Mouse (Mus musculus): ENCODE data around the gene Fkbp6. TPM values are rescaled to one million over a fixed set of nuclear protein-coding genes. Genes with fewer than 3 reads are reported as not detected.
"Not testable (repeated sequence)": the region's sequence is repeated elsewhere in the genome, so short reads cannot be mapped to it uniquely, and the experiment has no call there.

The Fkbp6 gene
- polyA plus RNA-seq, 1 experiment from 2014 or later = not detected

GRCm38 (mm10) chr5:135376341-135376740 lies 26.5 kb upstream of the Fkbp6 start:
- ATAC-seq (replicated peaks; ENCODE audit: insufficient number of reproducible peaks, low FRiP score, low TSS enrichment, low read depth) (no peak), DNase-seq (ENCODE audit: low spot score) (no peak)
- Histone ChIP-seq H3K4me2 (ENCODE audit: low read depth, low read length) (no peak overlapping the region), H3K36me3 (replicated peaks; ENCODE audit: control insufficient read depth, insufficient read depth, low read depth, low read length) (peaks cover 42% of the 10 kb centered on the region), H3K27me3 (ENCODE audit: control insufficient read depth, insufficient read depth, low read length) (no peaks in the 10 kb centered on the region), H3K4me1 (ENCODE audit: control insufficient read depth, insufficient read depth, low read length) (no peaks in the 10 kb centered on the region), H3K9ac (replicated peaks; ENCODE audit: low read length) (no peak overlapping the region), H3K9me3 (replicated peaks; ENCODE audit: control insufficient read depth, low read length) (no peaks in the 10 kb centered on the region), H3K27ac (replicated peaks; ENCODE audit: low read depth, low read length) (no peak overlapping the region), H3K4me3 (ENCODE audit: low read depth, low read length) (no peak overlapping the region)
- WGBS = 71% methylated on average over 2 of the region's 2 CpGs

GRCm38 (mm10) chr5:135375167-135375566 lies 25.3 kb upstream of the Fkbp6 start:
- peaks cover 34% of the 10 kb centered on the region for H3K36me3 ChIP-seq (replicated peaks; ENCODE audit: control insufficient read depth, insufficient read depth, low read depth, low read length)
- no peak overlapping the region for H3K4me2 ChIP-seq (ENCODE audit: low read depth, low read length)
- no peak overlapping the region for H3K9ac ChIP-seq (replicated peaks; ENCODE audit: low read length)
- ATAC-seq (replicated peaks; ENCODE audit: insufficient number of reproducible peaks, low FRiP score, low TSS enrichment, low read depth) (no peak), DNase-seq (ENCODE audit: low spot score) (no peak)
- H3K27ac ChIP-seq (replicated peaks; ENCODE audit: low read depth, low read length) = no peak overlapping the region
- H3K4me3 ChIP-seq (ENCODE audit: low read depth, low read length) = no peak overlapping the region
- no peaks in the 10 kb centered on the region; the same call in 1 of the 2 replicates for H3K4me1 ChIP-seq (ENCODE audit: control insufficient read depth, insufficient read depth, low read length)
- H3K27me3 ChIP-seq (ENCODE audit: control insufficient read depth, insufficient read depth, low read length) = no peaks in the 10 kb centered on the region
- no peaks in the 10 kb centered on the region for H3K9me3 ChIP-seq (replicated peaks; ENCODE audit: control insufficient read depth, low read length)
- 89% methylated on average over 8 of the region's 8 CpGs for WGBS

- H3K4me2 ChIP-seq (ENCODE audit: low read depth, low read length) = no peak overlapping the region
- ATAC-seq (replicated peaks; ENCODE audit: insufficient number of reproducible peaks, low FRiP score, low TSS enrichment, low read depth) (no peak), DNase-seq (ENCODE audit: low spot score) (no peak)
- no peaks in the 10 kb centered on the region for H3K9me3 ChIP-seq (replicated peaks; ENCODE audit: control insufficient read depth, low read length)
- 94% methylated on average over 5 of the region's 5 CpGs for WGBS
- no peaks in the 10 kb centered on the region for H3K27me3 ChIP-seq (ENCODE audit: control insufficient read depth, insufficient read depth, low read length)
- no peaks in the 10 kb centered on the region; the same call in 1 of the 2 replicates for H3K4me1 ChIP-seq (ENCODE audit: control insufficient read depth, insufficient read depth, low read length)
- H3K36me3 ChIP-seq (replicated peaks; ENCODE audit: control insufficient read depth, insufficient read depth, low read depth, low read length) = peaks cover 25% of the 10 kb centered on the region
- H3K27ac ChIP-seq (replicated peaks; ENCODE audit: low read depth, low read length) = no peak overlapping the region
- no peak overlapping the region for H3K9ac ChIP-seq (replicated peaks; ENCODE audit: low read length)
- H3K4me3 ChIP-seq (ENCODE audit: low read depth, low read length) = no peak overlapping the region
These were observed 23.8 kb upstream of the Fkbp6 start for GRCm38 (mm10) chr5:135373601-135374000.

GRCm38 (mm10) chr5:135371195-135371594 lies 21.4 kb upstream of the Fkbp6 start:
- DNase-seq (ENCODE audit: low spot score) (no peak), ATAC-seq (replicated peaks; ENCODE audit: insufficient number of reproducible peaks, low FRiP score, low TSS enrichment, low read depth) (no peak)
- H3K4me2 ChIP-seq (ENCODE audit: low read depth, low read length) = no peak overlapping the region; the same call in 1 of the 2 replicates
- no peak overlapping the region for H3K9ac ChIP-seq (replicated peaks; ENCODE audit: low read length)
- H3K9me3 ChIP-seq (replicated peaks; ENCODE audit: control insufficient read depth, low read length) = no peaks in the 10 kb centered on the region
- peaks cover 12% of the 10 kb centered on the region for H3K36me3 ChIP-seq (replicated peaks; ENCODE audit: control insufficient read depth, insufficient read depth, low read depth, low read length)
- 96% methylated on average over 13 of the region's 13 CpGs for WGBS
- no peak overlapping the region for H3K27ac ChIP-seq (replicated peaks; ENCODE audit: low read depth, low read length)
- H3K4me1 ChIP-seq (ENCODE audit: control insufficient read depth, insufficient read depth, low read length) = no peaks in the 10 kb centered on the region; the same call in 1 of the 2 replicates
- H3K4me3 ChIP-seq (ENCODE audit: low read depth, low read length) = 0 out of 2 replicates have a peak overlapping the region, but pooled peaks have one; percentile 76
- no peaks in the 10 kb centered on the region for H3K27me3 ChIP-seq (ENCODE audit: control insufficient read depth, insufficient read depth, low read length)

GRCm38 (mm10) chr5:135369787-135370654 lies 20.2 kb upstream of the Fkbp6 start, which contains the start of gene Nsun5:
Nsun5 (plus strand) TSS chr5:135369953.
- H3K27me3 ChIP-seq (ENCODE audit: control insufficient read depth, insufficient read depth, low read length) = no peaks in the 10 kb centered on the region
- ATAC-seq (replicated peaks; ENCODE audit: insufficient number of reproducible peaks, low FRiP score, low TSS enrichment, low read depth) (peak; percentile 55), DNase-seq (ENCODE audit: low spot score) (peak; percentile 99)
- H3K9ac ChIP-seq (replicated peaks; ENCODE audit: low read length) = peak within 1 kb of the TSS; percentile 74
- peak within 1 kb of the TSS; percentile 76 for H3K4me3 ChIP-seq (ENCODE audit: low read depth, low read length)
- no peaks in the 10 kb centered on the region; the same call in 1 of the 2 replicates for H3K4me1 ChIP-seq (ENCODE audit: control insufficient read depth, insufficient read depth, low read length)
- under 1% methylated on average over 64 of the region's 64 CpGs for WGBS
- no peaks in the 10 kb centered on the region for H3K9me3 ChIP-seq (replicated peaks; ENCODE audit: control insufficient read depth, low read length)
- peaks cover 11% of the 10 kb centered on the region for H3K36me3 ChIP-seq (replicated peaks; ENCODE audit: control insufficient read depth, insufficient read depth, low read depth, low read length)
- peak within 1 kb of the TSS; percentile 85 for H3K4me2 ChIP-seq (ENCODE audit: low read depth, low read length)
- no peak within 1 kb of the TSS for H3K27ac ChIP-seq (replicated peaks; ENCODE audit: low read depth, low read length)

- not testable (repeated sequence) for H3K27ac ChIP-seq (replicated peaks; ENCODE audit: low read depth, low read length)
These were observed 19.4 kb upstream of the Fkbp6 start for GRCm38 (mm10) chr5:135369196-135369595.

GRCm38 (mm10) chr5:135368312-135368711 lies 18.5 kb upstream of the Fkbp6 start:
- Histone ChIP-seq H3K9ac (replicated peaks; ENCODE audit: low read length) (no peak overlapping the region), H3K4me1 (ENCODE audit: control insufficient read depth, insufficient read depth, low read length) (no peaks in the 10 kb centered on the region; the same call in 1 of the 2 replicates), H3K27ac (replicated peaks; ENCODE audit: low read depth, low read length) (no peak overlapping the region), H3K4me2 (ENCODE audit: low read depth, low read length) (no peak overlapping the region), H3K36me3 (replicated peaks; ENCODE audit: control insufficient read depth, insufficient read depth, low read depth, low read length) (peaks cover 4% of the 10 kb centered on the region), H3K9me3 (replicated peaks; ENCODE audit: control insufficient read depth, low read length) (no peaks in the 10 kb centered on the region), H3K27me3 (ENCODE audit: control insufficient read depth, insufficient read depth, low read length) (no peaks in the 10 kb centered on the region), H3K4me3 (ENCODE audit: low read depth, low read length) (no peak overlapping the region)
- DNase-seq (ENCODE audit: low spot score) = no peak
- no peak for ATAC-seq (replicated peaks; ENCODE audit: insufficient number of reproducible peaks, low FRiP score, low TSS enrichment, low read depth)
- WGBS = 79% methylated on average over 6 of the region's 6 CpGs

More at GRCm38 (mm10) chr5:135369196-135369595, 19.4 kb upstream of the Fkbp6 start:
- H3K9ac ChIP-seq (replicated peaks; ENCODE audit: low read length); H3K27me3 ChIP-seq (ENCODE audit: control insufficient read depth, insufficient read depth, low read length); H3K4me1 ChIP-seq (ENCODE audit: control insufficient read depth, insufficient read depth, low read length); ATAC-seq (replicated peaks; ENCODE audit: insufficient number of reproducible peaks, low FRiP score, low TSS enrichment, low read depth); DNase-seq (ENCODE audit: low spot score); H3K9me3 ChIP-seq (replicated peaks; ENCODE audit: control insufficient read depth, low read length): not testable (repeated sequence)
- Histone ChIP-seq H3K4me3 (ENCODE audit: low read depth, low read length) (peak overlapping the region; percentile 76), H3K36me3 (replicated peaks; ENCODE audit: control insufficient read depth, insufficient read depth, low read depth, low read length) (peaks cover 11% of the 10 kb centered on the region), H3K4me2 (ENCODE audit: low read depth, low read length) (peak overlapping the region; percentile 85)
- 63% methylated on average over 9 of the region's 9 CpGs for WGBS

GRCm38 (mm10) chr5:135367841-135368240 lies 18.0 kb upstream of the Fkbp6 start:
- Histone ChIP-seq H3K4me1 (ENCODE audit: control insufficient read depth, insufficient read depth, low read length) (no peaks in the 10 kb centered on the region; the same call in 1 of the 2 replicates), H3K36me3 (replicated peaks; ENCODE audit: control insufficient read depth, insufficient read depth, low read depth, low read length) (peaks cover 2% of the 10 kb centered on the region; the same call in 1 of the 2 replicates), H3K9me3 (replicated peaks; ENCODE audit: control insufficient read depth, low read length) (no peaks in the 10 kb centered on the region), H3K9ac (replicated peaks; ENCODE audit: low read length) (no peak overlapping the region), H3K4me2 (ENCODE audit: low read depth, low read length) (no peak overlapping the region), H3K27ac (replicated peaks; ENCODE audit: low read depth, low read length) (no peak overlapping the region), H3K27me3 (ENCODE audit: control insufficient read depth, insufficient read depth, low read length) (no peaks in the 10 kb centered on the region), H3K4me3 (ENCODE audit: low read depth, low read length) (no peak overlapping the region)
- 53% methylated on average over 6 of the region's 6 CpGs for WGBS
- ATAC-seq (replicated peaks; ENCODE audit: insufficient number of reproducible peaks, low FRiP score, low TSS enrichment, low read depth) (no peak), DNase-seq (ENCODE audit: low spot score) (peak; percentile 40)

Data from embryonic facial prominence, embryonic 11.5 days (tissue).